Mouse (Mus musculus): ENCODE measurements around the gene Gstm7. TPM values are rescaled to one million over a fixed set of nuclear protein-coding genes. Genes with fewer than 3 reads are reported as not detected.
"Not testable (repeated sequence)": the region's sequence is repeated elsewhere in the genome, so short reads cannot be mapped to it uniquely, and the experiment has no call there.

Gene Gstm7
- not detected in 2 replicates for polyA plus RNA-seq (2011; ENCODE audit: insufficient read depth, insufficient read length, low replicate concordance, missing spikeins)

DNA sequence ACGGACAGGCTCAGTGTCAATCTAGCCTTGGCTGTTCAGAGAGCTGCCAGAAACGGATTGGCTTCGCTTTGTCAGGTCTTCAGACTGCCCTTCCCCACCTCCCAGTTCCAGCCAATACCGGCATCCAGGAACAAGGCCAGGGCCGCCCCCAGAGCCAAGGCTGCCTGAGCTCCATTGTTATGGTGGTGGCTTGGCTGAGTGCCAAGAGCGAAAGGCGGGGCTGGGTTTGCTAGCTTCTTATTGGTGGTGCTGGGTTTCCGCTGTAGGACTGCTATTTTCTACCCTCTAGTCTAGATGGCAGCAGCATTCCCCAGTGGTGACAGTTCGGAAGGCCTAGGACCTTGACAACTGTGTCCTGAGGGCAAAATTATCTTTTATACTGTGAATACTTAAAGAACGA is at the start of gene Gstm7:
Gene Gstm7 (minus strand): TSS at position 148 of the 400 bp plus-strand sequence.
- H3K4me3 ChIP-seq (replicated peaks; ENCODE audit: control insufficient read depth, low read depth, low read length), result peak within 1 kb of the TSS; percentile 49
- TF ChIP-seq POLR2A (IDR thresholded peaks at IDR 0.05; ENCODE audit: borderline replicate concordance, control insufficient read depth, low read depth, low read length), result no peak
- no peak within 1 kb of the TSS for H3K27ac ChIP-seq (ENCODE audit: control insufficient read depth, insufficient read depth, low read depth, low read length, poor library complexity)
- no peaks in the 10 kb centered on the region; the same call in 1 of the 2 replicates for H3K4me1 ChIP-seq (ENCODE audit: control insufficient read depth, insufficient read depth, low read length)
- WGBS, result 15% methylated on average over 10 of the region's 10 CpGs

- WGBS, result 68% methylated on average over 3 of the region's 3 CpGs
- Histone ChIP-seq H3K4me1 (ENCODE audit: control insufficient read depth, insufficient read depth, low read length) (no peaks in the 10 kb centered on the region), H3K27ac (ENCODE audit: control insufficient read depth, insufficient read depth, low read depth, low read length, poor library complexity) (no peak overlapping the region), H3K4me3 (replicated peaks; ENCODE audit: control insufficient read depth, low read depth, low read length) (no peak overlapping the region)
- TF ChIP-seq CTCF (IDR thresholded peaks at IDR 0.05; ENCODE audit: control insufficient read depth, insufficient read depth, low read length) (no peak), POLR2A (IDR thresholded peaks at IDR 0.05; ENCODE audit: borderline replicate concordance, control insufficient read depth, low read depth, low read length) (no peak)
These were observed 49.6 kb upstream of the Gstm7 start for GRCm38 (mm10) chr3:107981261-107981660.

DNA sequence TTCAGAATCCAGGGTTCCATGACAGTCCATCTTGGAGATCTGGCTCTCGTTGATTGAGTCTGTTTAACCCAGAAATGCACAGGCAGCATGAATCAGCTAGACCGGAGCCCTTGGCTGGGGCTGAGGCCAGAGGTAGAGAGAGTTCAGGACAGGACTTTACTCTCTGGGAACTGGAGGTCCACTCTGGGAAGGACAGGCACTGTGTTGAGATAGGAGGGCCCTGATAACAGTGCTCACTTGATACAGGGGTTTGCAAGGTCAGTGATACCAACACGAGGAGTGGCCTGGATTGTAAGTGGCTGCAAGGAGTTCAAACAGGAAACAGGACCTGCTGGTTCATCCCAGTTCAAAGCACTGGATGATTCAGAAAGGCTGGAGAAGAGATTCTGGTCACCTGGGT is 46.1 kb upstream of the Gstm7 start:
- Histone ChIP-seq H3K4me1 (ENCODE audit: control insufficient read depth, insufficient read depth, low read length) (no peaks in the 10 kb centered on the region), H3K27ac (ENCODE audit: control insufficient read depth, insufficient read depth, low read depth, low read length, poor library complexity) (no peak overlapping the region), H3K4me3 (replicated peaks; ENCODE audit: control insufficient read depth, low read depth, low read length) (no peak overlapping the region)
- 69% methylated on average over 3 of the region's 3 CpGs for WGBS
- TF ChIP-seq CTCF (IDR thresholded peaks at IDR 0.05; ENCODE audit: control insufficient read depth, insufficient read depth, low read length) (no peak), POLR2A (IDR thresholded peaks at IDR 0.05; ENCODE audit: borderline replicate concordance, control insufficient read depth, low read depth, low read length) (no peak)

GRCm38 (mm10) chr3:107974237-107974636 is 42.6 kb upstream of the Gstm7 start:
- TF ChIP-seq CTCF (IDR thresholded peaks at IDR 0.05; ENCODE audit: control insufficient read depth, insufficient read depth, low read length) (no peak), POLR2A (IDR thresholded peaks at IDR 0.05; ENCODE audit: borderline replicate concordance, control insufficient read depth, low read depth, low read length) (no peak)
- WGBS, result 83% methylated on average over 1 of the region's 1 CpGs

DNA sequence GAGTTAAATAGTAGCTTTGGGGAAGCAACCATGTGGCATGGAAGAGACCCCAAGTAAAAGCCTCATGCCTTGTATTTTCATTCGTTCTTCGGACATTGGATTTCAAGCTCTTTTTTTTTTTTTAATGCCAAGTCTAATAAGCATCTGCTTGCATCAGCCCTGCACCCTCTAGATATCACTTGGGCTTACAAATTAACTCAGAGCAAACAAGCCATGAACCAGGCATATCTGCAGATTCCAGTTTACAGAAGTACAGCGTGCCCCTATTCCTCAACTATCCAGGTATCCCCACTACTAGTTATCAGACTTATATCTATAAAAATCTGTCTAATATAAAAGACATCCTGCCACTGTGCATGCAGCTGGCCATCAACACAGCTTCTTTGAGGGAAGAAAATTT is 40.5 kb upstream of the Gstm7 start:
- no peaks in the 10 kb centered on the region for H3K4me1 ChIP-seq (ENCODE audit: control insufficient read depth, insufficient read depth, low read length)
- 88% methylated on average over 3 of the region's 3 CpGs for WGBS
- H3K27ac ChIP-seq (ENCODE audit: control insufficient read depth, insufficient read depth, low read depth, low read length, poor library complexity), result no peak overlapping the region
- no peak overlapping the region for H3K4me3 ChIP-seq (replicated peaks; ENCODE audit: control insufficient read depth, low read depth, low read length)
- TF ChIP-seq CTCF (IDR thresholded peaks at IDR 0.05; ENCODE audit: control insufficient read depth, insufficient read depth, low read length), result no peak
- no peak for TF ChIP-seq POLR2A (IDR thresholded peaks at IDR 0.05; ENCODE audit: borderline replicate concordance, control insufficient read depth, low read depth, low read length)

More at GRCm38 (mm10) chr3:107974237-107974636, 42.6 kb upstream of the Gstm7 start:
- H3K4me1 ChIP-seq (ENCODE audit: control insufficient read depth, insufficient read depth, low read length), result no peaks in the 10 kb centered on the region
- no peak overlapping the region for H3K27ac ChIP-seq (ENCODE audit: control insufficient read depth, insufficient read depth, low read depth, low read length, poor library complexity)
- no peak overlapping the region for H3K4me3 ChIP-seq (replicated peaks; ENCODE audit: control insufficient read depth, low read depth, low read length)

DNA sequence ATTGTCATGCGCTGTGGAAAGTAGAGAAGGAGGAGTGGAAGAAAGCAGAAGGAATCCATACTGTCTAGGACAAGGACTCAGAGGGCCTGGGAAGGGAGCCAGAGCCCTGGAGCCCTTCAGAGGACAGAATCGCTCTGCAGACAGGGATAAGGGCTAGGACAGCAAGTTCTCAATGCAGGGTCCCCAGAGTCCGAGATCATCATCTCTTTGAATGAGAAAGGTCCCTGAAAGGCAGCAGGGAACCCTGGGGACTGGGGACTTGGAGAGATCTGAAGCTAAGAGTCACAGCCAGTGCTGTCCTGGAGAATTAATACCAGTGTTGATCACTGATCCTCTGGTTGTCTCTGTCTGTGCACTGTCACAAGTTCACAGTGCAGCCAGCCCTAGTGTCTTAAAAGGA is 39.5 kb upstream of the Gstm7 start:
- H3K4me3 ChIP-seq (replicated peaks; ENCODE audit: control insufficient read depth, low read depth, low read length); H3K4me1 ChIP-seq (ENCODE audit: control insufficient read depth, insufficient read depth, low read length); H3K27ac ChIP-seq (ENCODE audit: control insufficient read depth, insufficient read depth, low read depth, low read length, poor library complexity): not testable (repeated sequence)
- 67% methylated on average over 3 of the region's 3 CpGs for WGBS

DNA sequence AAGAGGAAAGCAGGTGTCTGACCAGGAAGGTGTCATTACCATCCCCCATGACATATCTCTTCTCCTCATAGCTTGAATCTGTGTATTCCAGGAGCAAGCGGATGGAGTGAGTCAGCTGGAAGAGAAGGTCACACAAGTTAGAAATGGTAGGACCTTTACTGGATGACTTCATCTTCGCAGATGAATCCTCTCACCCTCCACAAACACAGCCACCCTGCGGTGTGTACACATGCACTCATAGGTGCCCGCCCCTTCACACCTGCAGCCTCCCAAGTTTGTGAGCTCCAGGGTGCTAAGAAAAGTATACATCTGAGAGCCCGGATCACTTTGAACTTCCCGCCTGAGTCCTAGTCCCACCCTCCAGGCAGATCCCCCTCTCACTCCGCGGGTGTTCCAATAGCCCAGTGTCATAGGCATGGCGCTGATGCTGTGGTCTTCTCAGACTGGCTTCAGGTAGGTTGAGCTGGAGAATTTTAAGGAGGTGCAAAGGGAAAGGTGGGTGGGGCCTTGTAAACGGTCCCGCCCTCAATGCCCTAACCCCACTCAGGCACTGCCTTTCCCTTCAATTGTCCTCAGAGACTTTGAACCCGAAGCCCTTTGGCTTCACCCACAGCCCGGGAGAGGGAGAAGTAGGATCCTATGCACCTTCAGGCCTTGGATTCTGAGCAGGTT is 37.2 kb upstream of the Gstm7 start, which contains the start of gene Gstm3:
Gene Gstm3 (minus strand): TSS at position 560 of the 672 bp plus-strand sequence.
- Histone ChIP-seq H3K4me3 (replicated peaks; ENCODE audit: control insufficient read depth, low read depth, low read length) (no peak within 1 kb of the TSS), H3K27ac (ENCODE audit: control insufficient read depth, insufficient read depth, low read depth, low read length, poor library complexity) (no peak within 1 kb of the TSS), H3K4me1 (ENCODE audit: control insufficient read depth, insufficient read depth, low read length) (no peaks in the 10 kb centered on the region; the same call in 1 of the 2 replicates)
- WGBS, result 72% methylated on average over 13 of the region's 13 CpGs
- TF ChIP-seq POLR2A (IDR thresholded peaks at IDR 0.05; ENCODE audit: borderline replicate concordance, control insufficient read depth, low read depth, low read length), result no peak
- TF ChIP-seq CTCF (IDR thresholded peaks at IDR 0.05; ENCODE audit: control insufficient read depth, insufficient read depth, low read length), result no peak

DNA sequence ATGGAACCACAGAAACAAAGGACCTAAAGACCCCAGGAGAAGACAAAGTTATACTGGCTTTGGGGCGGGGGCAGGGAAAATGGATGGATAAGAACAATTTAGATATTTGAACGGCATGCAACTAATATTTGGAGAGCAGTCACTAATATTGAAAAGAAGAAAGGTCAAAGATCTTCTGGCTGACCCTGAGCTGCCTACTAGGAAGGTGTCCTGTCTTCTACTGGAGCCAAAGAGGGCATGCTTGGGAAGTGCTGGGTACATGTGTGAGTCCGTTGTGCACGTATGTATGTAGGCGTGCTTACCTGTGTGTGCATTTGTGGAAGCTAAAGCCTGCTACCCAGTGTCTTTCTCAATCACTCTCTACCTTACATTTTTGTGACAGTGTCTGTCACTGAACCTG is 35.0 kb upstream of the Gstm7 start:
- WGBS, result 87% methylated on average over 5 of the region's 5 CpGs
- H3K4me3 ChIP-seq (replicated peaks; ENCODE audit: control insufficient read depth, low read depth, low read length), result no peak overlapping the region
- TF ChIP-seq CTCF (IDR thresholded peaks at IDR 0.05; ENCODE audit: control insufficient read depth, insufficient read depth, low read length) (no peak), POLR2A (IDR thresholded peaks at IDR 0.05; ENCODE audit: borderline replicate concordance, control insufficient read depth, low read depth, low read length) (no peak)
- no peaks in the 10 kb centered on the region; the same call in 1 of the 2 replicates for H3K4me1 ChIP-seq (ENCODE audit: control insufficient read depth, insufficient read depth, low read length)
- H3K27ac ChIP-seq (ENCODE audit: control insufficient read depth, insufficient read depth, low read depth, low read length, poor library complexity), result no peak overlapping the region

GRCm38 (mm10) chr3:107965592-107965991 is 34.0 kb upstream of the Gstm7 start:
- Histone ChIP-seq H3K27ac (ENCODE audit: control insufficient read depth, insufficient read depth, low read depth, low read length, poor library complexity) (no peak overlapping the region), H3K4me1 (ENCODE audit: control insufficient read depth, insufficient read depth, low read length) (no peaks in the 10 kb centered on the region; the same call in 1 of the 2 replicates), H3K4me3 (replicated peaks; ENCODE audit: control insufficient read depth, low read depth, low read length) (no peak overlapping the region)
- 77% methylated on average over 1 of the region's 1 CpGs for WGBS
- TF ChIP-seq CTCF (IDR thresholded peaks at IDR 0.05; ENCODE audit: control insufficient read depth, insufficient read depth, low read length) (no peak), POLR2A (IDR thresholded peaks at IDR 0.05; ENCODE audit: borderline replicate concordance, control insufficient read depth, low read depth, low read length) (no peak)
